Comparison of ENCODE assay signal across 8 mouse cellular contexts in the genomic region with DNA sequence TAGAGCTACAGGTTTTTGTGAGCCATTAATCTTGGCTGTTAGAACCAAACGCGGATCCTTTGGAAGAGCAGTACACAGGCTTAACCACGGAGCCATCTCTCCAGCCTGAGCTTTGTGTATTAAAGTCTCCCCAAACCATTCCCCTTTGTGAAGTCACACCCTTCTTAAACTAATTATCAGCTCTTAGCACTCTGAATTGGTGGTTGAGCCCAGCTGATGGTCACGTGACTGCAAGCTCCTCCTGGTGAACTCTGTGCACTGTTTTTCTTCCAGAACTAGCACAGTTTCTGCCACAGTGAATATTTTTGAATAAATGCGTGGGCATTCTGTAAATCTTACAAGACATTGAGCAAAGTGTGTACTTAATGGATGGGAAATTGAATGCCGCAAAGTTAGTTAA. TPM values are rescaled to one million over a fixed set of nuclear protein-coding genes. Genes with fewer than 3 reads are reported as not detected.
A peak's percentile ranks its signal among the peaks of the same experiment; 100 is the strongest.
DNase-seq lines count a peak whose midpoint lies in the region; ATAC-seq lines count a peak whose summit lies in the region.

No protein-coding gene starts in this region.

- peaks cover 15% of the 10 kb centered on the region for H3K36me3 ChIP-seq in heart, embryonic 14.5 days (ENCODE audit: control insufficient read depth, insufficient read depth, low read length)
- peaks cover 18% of the 10 kb centered on the region for H3K36me3 ChIP-seq in hindbrain, embryonic 14.5 days (replicated peaks; ENCODE audit: control insufficient read depth, insufficient read depth)
- H3K36me3 ChIP-seq in liver, embryonic 16.5 days (ENCODE audit: control insufficient read depth, insufficient read depth) = peaks cover 11% of the 10 kb centered on the region
- H3K36me3 ChIP-seq in splenic B cell, adult 2 months (ENCODE audit: control insufficient read depth, insufficient read depth, low read length, poor library complexity, severe bottlenecking) = peaks cover 2% of the 10 kb centered on the region; the same call in 1 of the 2 replicates

- H3K27me3 ChIP-seq in heart, embryonic 14.5 days (ENCODE audit: control insufficient read depth, insufficient read depth, low read length) = no peaks in the 10 kb centered on the region
- H3K27me3 ChIP-seq in hindbrain, embryonic 14.5 days (ENCODE audit: control insufficient read depth, insufficient read depth, low read length) = no peaks in the 10 kb centered on the region
- H3K27me3 ChIP-seq in liver, embryonic 16.5 days (ENCODE audit: control insufficient read depth, insufficient read depth, low read depth, low read length) = no peaks in the 10 kb centered on the region
- H3K27me3 ChIP-seq in splenic B cell, adult 2 months (ENCODE audit: control insufficient read depth, insufficient read depth, low read length, poor library complexity, severe bottlenecking) = no peaks in the 10 kb centered on the region

- no peaks in the 10 kb centered on the region for H3K9me3 ChIP-seq in heart, embryonic 14.5 days (ENCODE audit: control insufficient read depth, low read length)
- no peaks in the 10 kb centered on the region for H3K9me3 ChIP-seq in hindbrain, embryonic 14.5 days (ENCODE audit: control insufficient read depth, low read length)
- H3K9me3 ChIP-seq in liver, embryonic 16.5 days (replicated peaks; ENCODE audit: control insufficient read depth, low read length) = no peaks in the 10 kb centered on the region

- no peak for DNase-seq in heart, adult 9 months (ENCODE audit: low spot score in 2 of 2)
- no peak for DNase-seq in hindbrain, embryonic 14.5 days (ENCODE audit: low spot score)
- DNase-seq in splenic B cell, adult 2 months (ENCODE audit: low read depth, low spot score) = peak; percentile 40
- no peak for DNase-seq in urinary bladder, postnatal 10 days (ENCODE audit: low spot score)
- DNase-seq in adrenal gland, adult 8-10 months = no peak

- peak overlapping the region; percentile 74 to 97 for H3K4me3 ChIP-seq in heart, embryonic 14.5 days (ENCODE audit: control insufficient read depth in 1 of 2, insufficient read depth in 1 of 2, low read depth in 1 of 2, low read length in 2 of 2)
- peak overlapping the region; percentile 93 for H3K4me3 ChIP-seq in brown adipose tissue, adult 24 weeks (ENCODE audit: insufficient read depth, low read depth, low read length)
- H3K4me3 ChIP-seq in hindbrain, embryonic 14.5 days (replicated peaks; ENCODE audit: low read length) = peak overlapping the region; percentile 75
- peak overlapping the region; percentile 88 for H3K4me3 ChIP-seq in liver, embryonic 16.5 days (ENCODE audit: low read depth, low read length)

- H3K27ac ChIP-seq in heart, embryonic 14.5 days (replicated peaks in 1 of 2; ENCODE audit: control insufficient read depth in 1 of 2, insufficient read depth in 1 of 2, low read depth in 2 of 2, low read length in 2 of 2) = no peak overlapping the region; a peak in 1 of 4 replicates
- H3K27ac ChIP-seq in brown adipose tissue, adult 24 weeks (replicated peaks; ENCODE audit: low read depth, low read length) = peak overlapping the region; percentile 77
- H3K27ac ChIP-seq in hindbrain, embryonic 14.5 days = no peak overlapping the region
- H3K27ac ChIP-seq in liver, embryonic 16.5 days (ENCODE audit: low read length) = peak overlapping the region; percentile 80

- H3K4me1 ChIP-seq in heart, embryonic 14.5 days (ENCODE audit: control insufficient read depth in 2 of 2, insufficient read depth in 2 of 2, low read length in 2 of 2) = peaks cover 9 to 16% of the 10 kb centered on the region in 2 experiments
- peaks cover 12% of the 10 kb centered on the region; the same call in 1 of the 2 replicates for H3K4me1 ChIP-seq in brown adipose tissue, adult 24 weeks (ENCODE audit: control insufficient read depth, insufficient read depth, insufficient read length, low read length)
- H3K4me1 ChIP-seq in hindbrain, embryonic 14.5 days (replicated peaks; ENCODE audit: control insufficient read depth, insufficient read depth, low read length) = peaks cover 16% of the 10 kb centered on the region
- peaks cover 19% of the 10 kb centered on the region for H3K4me1 ChIP-seq in liver, embryonic 16.5 days (ENCODE audit: control insufficient read depth, low read depth, low read length)

- peak overlapping the region; percentile 79 for H3K4me2 ChIP-seq in heart, embryonic 14.5 days (ENCODE audit: low read length)
- H3K4me2 ChIP-seq in hindbrain, embryonic 14.5 days (replicated peaks) = peak overlapping the region; percentile 91
- peak overlapping the region; percentile 73 for H3K4me2 ChIP-seq in liver, embryonic 16.5 days (ENCODE audit: low read depth, low read length)

- no peak for ATAC-seq in heart, embryonic 14.5 days (ENCODE audit: insufficient number of reproducible peaks, insufficient read depth, low FRiP score, low read depth)
- no peak for ATAC-seq in hindbrain, embryonic 14.5 days (ENCODE audit: low FRiP score)
- peak; percentile 70 for ATAC-seq in liver, embryonic 16.5 days (ENCODE audit: low read depth)

- WGBS in heart, embryonic 14.5 days = 26% methylated on average over 6 of the region's 6 CpGs
- 31% methylated on average over 6 of the region's 6 CpGs for WGBS in hindbrain, embryonic 14.5 days
- 19% methylated on average over 6 of the region's 6 CpGs for WGBS in liver, embryonic 16.5 days (ENCODE audit: insufficient replicate concordance)

- peak overlapping the region; percentile 80 for H3K9ac ChIP-seq in heart, embryonic 14.5 days (ENCODE audit: low read length)
- peak overlapping the region; percentile 77 for H3K9ac ChIP-seq in hindbrain, embryonic 14.5 days
- H3K9ac ChIP-seq in liver, embryonic 16.5 days (ENCODE audit: low read depth, low read length) = peak overlapping the region; percentile 79

RNA-seq across cellular contexts. Expression of gene Rtf2, which starts 0.8 kb away (rescaled TPM):
- polyA plus RNA-seq in heart, embryonic 14.5 days (2014; fragmentation: Nextera tagmentation; extraction: Ambion mirVana) = 48.3 and 49.5 TPM in 2 replicates
- polyA plus RNA-seq in brown adipose tissue, adult 24 weeks (2012; ENCODE audit: insufficient read depth, insufficient read length, missing spikeins) = 91.4 and 101 TPM in 2 replicates
- polyA plus RNA-seq in hindbrain, embryonic 14.5 days (2014; fragmentation: Nextera tagmentation; extraction: Ambion mirVana) = 91.7 and 97.4 TPM in 2 replicates
- polyA plus RNA-seq in liver, embryonic 16.5 days (2015; fragmentation: Nextera tagmentation; extraction: Ambion mirVana) = 41.3 and 42.1 TPM in 2 replicates
- total RNA-seq in adrenal gland, adult 8-10 months (2022) = 10 to 100 TPM; 77.2 to 92.4 (median 82.4) TPM

RNA-seq across cellular contexts. Expression of gene Gcnt7, which starts 17.2 kb away (rescaled TPM):
- polyA plus RNA-seq in heart, embryonic 14.5 days (2014; fragmentation: Nextera tagmentation; extraction: Ambion mirVana) = 0.61 and 0.71 TPM in 2 replicates
- not detected in 2 replicates for polyA plus RNA-seq in brown adipose tissue, adult 24 weeks (2012; ENCODE audit: insufficient read depth, insufficient read length, missing spikeins)
- 0.86 and 1.1 TPM in 2 replicates for polyA plus RNA-seq in hindbrain, embryonic 14.5 days (2014; fragmentation: Nextera tagmentation; extraction: Ambion mirVana)
- 0.54 and 0.58 TPM in 2 replicates for polyA plus RNA-seq in liver, embryonic 16.5 days (2015; fragmentation: Nextera tagmentation; extraction: Ambion mirVana)
- total RNA-seq in adrenal gland, adult 8-10 months (2022) = not detected

RNA-seq across cellular contexts. Expression of gene Fam209, which starts 31.1 kb away (rescaled TPM):
- polyA plus RNA-seq in heart, embryonic 14.5 days (2014; fragmentation: Nextera tagmentation; extraction: Ambion mirVana) = 0.31 TPM in 1 of 2 replicates, not detected in the other
- not detected in 2 replicates for polyA plus RNA-seq in brown adipose tissue, adult 24 weeks (2012; ENCODE audit: insufficient read depth, insufficient read length, missing spikeins)
- 0.29 TPM in 1 of 2 replicates, not detected in the other for polyA plus RNA-seq in hindbrain, embryonic 14.5 days (2014; fragmentation: Nextera tagmentation; extraction: Ambion mirVana)
- 0.13 and 0.18 TPM in 2 replicates for polyA plus RNA-seq in liver, embryonic 16.5 days (2015; fragmentation: Nextera tagmentation; extraction: Ambion mirVana)
- under 1 TPM in 1 of 4 experiments, not detected in 3; 0.38 TPM for total RNA-seq in adrenal gland, adult 8-10 months (2022)

RNA-seq across cellular contexts. Expression of gene Cass4, which starts 47.6 kb away (rescaled TPM):
- polyA plus RNA-seq in heart, embryonic 14.5 days (2014; fragmentation: Nextera tagmentation; extraction: Ambion mirVana) = 0.27 and 0.30 TPM in 2 replicates
- 0.63 and 0.75 TPM in 2 replicates for polyA plus RNA-seq in brown adipose tissue, adult 24 weeks (2012; ENCODE audit: insufficient read depth, insufficient read length, missing spikeins)
- 0.05 and 0.27 TPM in 2 replicates for polyA plus RNA-seq in hindbrain, embryonic 14.5 days (2014; fragmentation: Nextera tagmentation; extraction: Ambion mirVana)
- 0.56 and 0.77 TPM in 2 replicates for polyA plus RNA-seq in liver, embryonic 16.5 days (2015; fragmentation: Nextera tagmentation; extraction: Ambion mirVana)
- under 1 TPM in 3 of 4 experiments, not detected in 1; 0.12 to 0.25 (median 0.19) TPM for total RNA-seq in adrenal gland, adult 8-10 months (2022)

Comparison
In these comparisons a context has a peak if more than half of its experiments do, and no peak if none do; other contexts are left out.
1. H3K27ac ChIP-seq: peak in brown adipose tissue, adult 24 weeks (single experiment) and liver, embryonic 16.5 days (single experiment); none in heart, embryonic 14.5 days (0 of 2) and hindbrain, embryonic 14.5 days (single experiment).
2. Peak in every context shown above with its lines, with median percentiles within 50 percentile points of each other: H3K4me2 ChIP-seq, H3K4me3 ChIP-seq and H3K9ac ChIP-seq.